Mouse (Mus musculus) CH12.LX (cell line): ENCODE measurements around the gene Zkscan5. TPM values are rescaled to one million over a fixed set of nuclear protein-coding genes. Genes with fewer than 3 reads are reported as not detected.

Experiments used
- DNase-seq: peaks from one replicate; pipeline ENCODE4 v3.0.0-alpha.2; 2013; ENCODE audit errors: extremely low read depth
- H3K27ac ChIP-seq: 2 replicates; pipeline ENCODE4 v1.5.1; 2012; ENCODE audit warnings: low read depth, mild to moderate bottlenecking, control low read depth, moderate library complexity; ENCODE audit not compliant: insufficient read depth
- H3K27me3 ChIP-seq: replicated peaks from 2 replicates; pipeline ENCODE3; 2012; ENCODE audit warnings: inconsistent platforms
- H3K36me3 ChIP-seq, 2 experiments: replicated peaks in 1 of 2; 2 replicates each; pipeline versions ENCODE3 to v1.6.1; 2012; ENCODE audit warnings: inconsistent platforms in 1 of 2, low read length in 1 of 2, mild to moderate bottlenecking in 1 of 2, mixed read lengths in 1 of 2, moderate library complexity in 1 of 2; ENCODE audit not compliant: control insufficient read depth in 1 of 2, insufficient read depth in 1 of 2
- H3K4me1 ChIP-seq, 2 experiments: 2 replicates each; pipeline ENCODE4 v1.6.1; 2012; ENCODE audit warnings: inconsistent platforms in 1 of 2, moderate library complexity in 1 of 2; ENCODE audit not compliant: insufficient read depth in 2 of 2, control insufficient read depth in 1 of 2
- H3K4me2 ChIP-seq: 2 replicates; pipeline ENCODE4 v1.6.1; 2012; ENCODE audit warnings: low read depth, mild to moderate bottlenecking, control low read depth; ENCODE audit not compliant: poor library complexity, insufficient read depth, severe bottlenecking
- H3K4me3 ChIP-seq, 3 experiments: fragments of 150-350 bp in 1 of 3; sonication (generic) in 1 of 3; replicated peaks in 1 of 3; 2 replicates each; pipeline versions ENCODE3 to v1.5.1; 2011 to 2012; ENCODE audit warnings: low read depth in 2 of 3, low read length in 2 of 3, mild to moderate bottlenecking in 2 of 3, moderate library complexity in 2 of 3, control low read depth in 1 of 3, improper control_type of control experiment in 1 of 3, inconsistent platforms in 1 of 3, mixed read lengths in 1 of 3; ENCODE audit not compliant: poor library complexity in 1 of 3
- H3K79me2 ChIP-seq: replicated peaks from 2 replicates; pipeline ENCODE4 v1.6.1; 2012; ENCODE audit warnings: mild to moderate bottlenecking, moderate library complexity; ENCODE audit not compliant: control insufficient read depth, poor library complexity, insufficient read depth, severe bottlenecking; ENCODE audit errors: extremely low read depth
- H3K9ac ChIP-seq: 2 replicates; pipeline ENCODE4 v1.6.1; 2012; ENCODE audit warnings: low read depth, mild to moderate bottlenecking, control low read depth, moderate library complexity; ENCODE audit not compliant: insufficient read depth
- H3K9me3 ChIP-seq: replicated peaks from 2 replicates; pipeline ENCODE3; 2012; ENCODE audit warnings: low read length, inconsistent platforms, mixed read lengths
- BHLHE40 ChIP-seq: IDR thresholded peaks from 2 replicates; pipeline ENCODE4 v1.6.1; 2011; ENCODE audit warnings: mild to moderate bottlenecking, low read depth, low read length, improper control_type of control experiment
- CHD2 ChIP-seq: IDR thresholded peaks from 2 replicates; pipeline ENCODE4 v1.6.1; 2011; ENCODE audit warnings: low read length, improper control_type of control experiment
- E2F4 ChIP-seq: IDR thresholded peaks from 2 replicates; pipeline ENCODE4 v1.6.1; 2011; ENCODE audit warnings: low read depth, low read length, improper control_type of control experiment; ENCODE audit not compliant: insufficient replicate concordance
- EP300 ChIP-seq: IDR thresholded peaks from 2 replicates; pipeline ENCODE4 v1.6.1; 2011; ENCODE audit warnings: low read length, improper control_type of control experiment
- GABPA ChIP-seq: IDR thresholded peaks from 2 replicates; pipeline ENCODE4 v1.6.1; 2012; ENCODE audit warnings: low read depth, low read length, improper control_type of control experiment, inconsistent platforms; ENCODE audit not compliant: insufficient replicate concordance
- JUN ChIP-seq: IDR thresholded peaks from 2 replicates; pipeline ENCODE4 v1.6.1; 2011; ENCODE audit warnings: low read depth, mild to moderate bottlenecking, low read length, improper control_type of control experiment, moderate library complexity; ENCODE audit not compliant: insufficient read depth
- KAT2A ChIP-seq: IDR thresholded peaks from 2 replicates; pipeline ENCODE4 v1.6.1; 2012; ENCODE audit warnings: low read length, improper control_type of control experiment, inconsistent platforms; ENCODE audit not compliant: insufficient replicate concordance
- MAFK ChIP-seq: IDR thresholded peaks from 2 replicates; pipeline ENCODE4 v1.6.1; 2011; ENCODE audit warnings: low read length, improper control_type of control experiment; ENCODE audit not compliant: insufficient replicate concordance
- MAZ ChIP-seq: IDR thresholded peaks from 2 replicates; pipeline ENCODE4 v1.6.1; 2012; ENCODE audit warnings: low read depth, mild to moderate bottlenecking, inconsistent platforms, low read length, improper control_type of control experiment, moderate library complexity
- MEF2A ChIP-seq: IDR thresholded peaks from 2 replicates; pipeline ENCODE4 v1.6.1; 2014; ENCODE audit warnings: low read depth, mild to moderate bottlenecking, inconsistent platforms, low read length, improper control_type of control experiment, borderline replicate concordance
- PAX5 ChIP-seq: IDR thresholded peaks from 2 replicates; pipeline ENCODE4 v1.6.1; 2012; ENCODE audit warnings: low read length, inconsistent platforms, mixed read lengths
- POLR2A ChIP-seq: IDR thresholded peaks from 2 replicates; pipeline ENCODE4 v1.6.1; 2011; ENCODE audit warnings: low read depth, mild to moderate bottlenecking, improper control_type of control experiment, low read length
- POLR2AphosphoS2 ChIP-seq: IDR thresholded peaks from 2 replicates; pipeline ENCODE4 v1.6.1; 2011; ENCODE audit warnings: low read depth, low read length, improper control_type of control experiment
- RCOR1 ChIP-seq: conservative IDR thresholded peaks from 2 replicates; pipeline ENCODE4 v1.6.1; 2012; ENCODE audit warnings: low read depth, mild to moderate bottlenecking, inconsistent platforms, low read length, improper control_type of control experiment
- USF1 ChIP-seq: IDR thresholded peaks from 2 replicates; pipeline ENCODE4 v1.6.1; 2014; ENCODE audit warnings: low read depth, mild to moderate bottlenecking, inconsistent platforms, low read length, improper control_type of control experiment
- ZC3H11A ChIP-seq: IDR thresholded peaks from 2 replicates; pipeline ENCODE4 v1.6.1; 2012; ENCODE audit warnings: low read depth, mild to moderate bottlenecking, inconsistent platforms, low read length, improper control_type of control experiment
- ZKSCAN1 ChIP-seq: IDR thresholded peaks from 2 replicates; pipeline ENCODE4 v1.6.1; 2012; ENCODE audit warnings: low read depth, inconsistent platforms, low read length, improper control_type of control experiment, borderline replicate concordance
- ZNF384 ChIP-seq: IDR thresholded peaks from 2 replicates; pipeline ENCODE4 v1.6.1; 2012; ENCODE audit warnings: low read depth, low read length, improper control_type of control experiment, inconsistent platforms
- dilution Hi-C: fragments of 300-500 bp; cut with MboI; formaldehyde crosslinking; loops from 2 replicates; pipeline ENCODE4 v1.14.3; 2020; ENCODE audit warnings: low sequenced_read_pairs; ENCODE audit not compliant: extremely low pct_unique_long_range_greater_than_20kb, extremely low pct_ligation_motif_present
- in situ Hi-C: fragments of 300-500 bp; cut with MboI; formaldehyde crosslinking; loops from 3 replicates; pipeline ENCODE4 v1.14.3; 2019; ENCODE audit warnings: low sequenced_read_pairs, low pct_ligation_motif_present, low pct_unique_long_range_greater_than_20kb, mixed read lengths
- polyA plus RNA-seq: library from polyadenylated mRNA; unstranded; fragments of >175 nt; gene quantifications from 2 replicates; pipeline ENCODE4 v1.2.1, GENCODE M21; 2012; ENCODE audit warnings: low read depth; ENCODE audit not compliant: insufficient read length
- total RNA-seq, 2 experiments: library from RNA; depleted of rRNA; stranded (reverse); fragments of 300-350 nt in 1 of 2; fragments of >200 nt in 1 of 2; gene quantifications; 2 replicates each; pipeline ENCODE4 v1.2.3; 2012 to 2014

Gene Zkscan5
- total and polyA plus RNA-seq, 3 experiments, result 5.0 to 5.6 (median 5.3) TPM

DNA sequence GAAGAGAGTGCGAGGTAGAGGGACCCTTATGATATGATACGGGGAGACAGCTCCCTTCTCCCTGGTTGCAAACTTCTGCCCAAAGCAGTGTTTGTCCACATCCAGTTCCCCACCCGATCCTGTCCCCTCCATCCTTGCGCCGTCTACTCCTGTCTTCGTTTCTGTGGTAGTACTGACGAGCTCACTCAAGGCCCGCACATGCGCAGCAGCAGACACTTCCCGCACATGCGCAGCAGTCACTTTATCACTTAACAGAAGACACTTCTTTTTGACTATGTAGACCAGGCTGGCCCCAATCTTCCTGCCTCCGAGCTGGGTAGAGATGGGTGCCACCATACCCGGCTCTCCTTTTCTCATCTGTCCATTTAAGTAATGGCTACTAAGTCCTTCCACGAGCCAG is 43.0 kb upstream of the Zkscan5 start:
- H3K36me3 ChIP-seq, result peaks cover 64 to 78% of the 10 kb centered on the region in 2 experiments
- dilution Hi-C loops, result no loop called here

DNA sequence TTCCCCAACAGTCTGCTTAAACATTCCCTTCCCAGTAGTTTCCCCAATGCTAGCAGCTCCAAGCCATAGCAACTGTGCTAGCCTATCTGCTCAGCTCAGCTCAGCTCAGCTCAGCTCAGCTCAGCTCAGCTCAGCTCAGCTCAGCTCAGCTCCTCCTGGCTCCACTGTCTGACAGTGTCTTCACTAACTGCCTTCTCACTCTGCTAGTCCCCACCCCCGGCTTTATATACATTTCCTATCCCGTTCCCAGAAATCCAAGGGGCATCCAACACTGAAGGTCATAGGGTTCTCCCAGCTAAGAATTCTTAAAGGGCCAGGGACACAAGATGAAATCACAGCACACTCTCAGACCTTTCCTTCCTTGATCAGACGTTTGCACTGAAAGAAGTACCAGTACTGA is 39.7 kb upstream of the Zkscan5 start:
- H3K36me3 ChIP-seq, result peaks cover 41 to 56% of the 10 kb centered on the region in 2 experiments

More for the DNA sequence above, 43.0 kb upstream of the Zkscan5 start:
- DNase-seq, result no peak
- H3K79me2 ChIP-seq, result peaks cover 9% of the 10 kb centered on the region
- no peak overlapping the region for H3K4me2 ChIP-seq
- H3K4me3 ChIP-seq, result no peak overlapping the region
- H3K4me1 ChIP-seq, result peaks cover 0 to 5% of the 10 kb centered on the region in 2 experiments; a peak in 2 of 4 replicates
- in situ Hi-C loops, result no loop called here
- H3K27ac ChIP-seq, result no peak overlapping the region
- no peaks in the 10 kb centered on the region for H3K9me3 ChIP-seq
- H3K9ac ChIP-seq, result no peak overlapping the region
- TF ChIP-seq KAT2A (no peak), RCOR1 (no peak), MAFK (no peak), POLR2AphosphoS2 (no peak), MAZ (no peak), EP300 (no peak), BHLHE40 (no peak), POLR2A (no peak), GABPA (no peak), PAX5 (no peak), USF1 (no peak)
- H3K27me3 ChIP-seq, result no peaks in the 10 kb centered on the region

More for the DNA sequence above, 39.7 kb upstream of the Zkscan5 start:
- in situ Hi-C loops, result no loop called here
- dilution Hi-C loops, result no loop called here
- no peak for DNase-seq
- no peak overlapping the region for H3K27ac ChIP-seq
- H3K4me1 ChIP-seq, result peaks cover 4 to 16% of the 10 kb centered on the region in 2 experiments
- H3K4me3 ChIP-seq, result no peak overlapping the region
- peaks cover 34% of the 10 kb centered on the region for H3K79me2 ChIP-seq
- TF ChIP-seq CHD2 (no peak), ZKSCAN1 (no peak), ZC3H11A (no peak), PAX5 (no peak), E2F4 (no peak), RCOR1 (no peak), ZNF384 (no peak), MAFK (no peak), JUN (no peak), MEF2A (no peak)
- no peak overlapping the region for H3K9ac ChIP-seq
- H3K27me3 ChIP-seq, result no peaks in the 10 kb centered on the region
- H3K4me2 ChIP-seq, result no peak overlapping the region
- no peaks in the 10 kb centered on the region for H3K9me3 ChIP-seq
